Mouse (Mus musculus) lung, embryonic 14.5 days (tissue): Measurements from ENCODE around the gene Rad9b. TPM values are rescaled to one million over a fixed set of nuclear protein-coding genes. Genes with fewer than 3 reads are reported as not detected.
A peak's percentile ranks its signal among the peaks of the same experiment; 100 is the strongest.

Experiments
- ATAC-seq: fragments of 200-750 bp; cut with Nextera tagmentation; 2 replicates; pipeline ENCODE4 v1.8.0; 2017; ENCODE audit warnings: mild to moderate bottlenecking, moderate TSS enrichment, moderate library complexity; ENCODE audit not compliant: insufficient read depth
- DNase-seq: peaks from one replicate; pipeline ENCODE4 v3.0.0-alpha.2; 2015
- H3K27ac ChIP-seq: fragments of 300-500 bp; sonication (generic); 2 replicates; pipeline ENCODE4 v1.5.1; 2014; ENCODE audit warnings: low read depth, mild to moderate bottlenecking, moderate library complexity
- H3K27me3 ChIP-seq: fragments of 300-500 bp; sonication (generic); 2 replicates; pipeline ENCODE4 v1.6.1; 2014; ENCODE audit warnings: low read length, control low read depth; ENCODE audit not compliant: insufficient read depth
- H3K36me3 ChIP-seq: fragments of 300-500 bp; sonication (generic); 2 replicates; pipeline ENCODE4 v1.6.1; 2014; ENCODE audit warnings: control low read depth; ENCODE audit not compliant: insufficient read depth
- H3K4me1 ChIP-seq: fragments of 300-500 bp; sonication (generic); 2 replicates; pipeline ENCODE4 v1.6.1; 2014; ENCODE audit warnings: antibody characterized with exemption, control low read depth; ENCODE audit not compliant: insufficient read depth
- H3K4me2 ChIP-seq: fragments of 300-500 bp; sonication (generic); 2 replicates; pipeline ENCODE4 v1.6.1; 2014; ENCODE audit warnings: mild to moderate bottlenecking
- H3K4me3 ChIP-seq: fragments of 300-500 bp; sonication (generic); 2 replicates; pipeline ENCODE4 v1.5.1; 2014; ENCODE audit warnings: low read depth, low read length
- H3K9ac ChIP-seq: fragments of 300-500 bp; sonication (generic); 2 replicates; pipeline ENCODE4 v1.6.1; 2014
- H3K9me3 ChIP-seq: fragments of 300-500 bp; sonication (generic); 2 replicates; pipeline ENCODE4 v1.6.1; 2016; ENCODE audit warnings: low read depth, low read length, control low read depth
- CTCF ChIP-seq: IDR thresholded peaks from 2 replicates; pipeline ENCODE4 v1.5.1; 2016; ENCODE audit warnings: antibody characterized with exemption, low read depth
- WGBS: fragments of 180-500 bp; shearing (Covaris S2); extraction: QIAGEN DNeasy Blood & Tissue Kit; methylation state at CpG from one replicate; pipeline ENCODE4 v1.1.7; 2014; 5-methylcytosine and 5-hydroxymethylcytosine counted together
- polyA plus RNA-seq: library from polyadenylated mRNA; unstranded; fragments of >200 nt; fragmentation: Nextera tagmentation; extraction: Ambion mirVana; gene quantifications from 2 replicates; pipeline ENCODE4 v1.2.1, GENCODE M21; 2014

Gene Rad9b
- polyA plus RNA-seq, 1 experiment from 2014 or later = 5.3 TPM

- Histone ChIP-seq H3K4me1 (no peaks in the 10 kb centered on the region), H3K9ac (no peak overlapping the region), H3K4me2 (no peak overlapping the region), H3K27me3 (no peaks in the 10 kb centered on the region), H3K4me3 (no peak overlapping the region), H3K36me3 (no peaks in the 10 kb centered on the region), H3K9me3 (no peaks in the 10 kb centered on the region), H3K27ac (no peak overlapping the region)
- no peak for TF ChIP-seq CTCF
- 25% methylated on average over 5 of the region's 5 CpGs for WGBS
- ATAC-seq (no peak), DNase-seq (peak; percentile 46)
Observed at GRCm38 (mm10) chr5:122274785-122275184, 79.2 kb downstream of the Rad9b start.

Other genes with a start within 250 kb of the Rad9b start
- 0.33 TPM in 1 of 2 replicates, not detected in the other for gene Ccdc63, start 213.4 kb downstream of the Rad9b start, polyA plus RNA-seq
- 276 and 293 TPM in 2 replicates for gene Ppp1cc, start 196.0 kb downstream of the Rad9b start, polyA plus RNA-seq
- 6.1 and 8.2 TPM in 2 replicates for gene Hvcn1, start 147.4 kb downstream of the Rad9b start, polyA plus RNA-seq
- gene Tctn1, start 89.8 kb downstream of the Rad9b start, polyA plus RNA-seq = 5.7 and 6.9 TPM in 2 replicates
- gene Pptc7, start 69.9 kb downstream of the Rad9b start, polyA plus RNA-seq = 9.5 and 10.1 TPM in 2 replicates
- gene Vps29, start 136 bp upstream of the Rad9b start, polyA plus RNA-seq = 219 and 223 TPM in 2 replicates
- 72.1 and 75.5 TPM in 2 replicates for gene Gpn3, start 17.6 kb upstream of the Rad9b start, polyA plus RNA-seq
- gene Fam216a, start 18.1 kb upstream of the Rad9b start, polyA plus RNA-seq = 74.4 and 77.3 TPM in 2 replicates
- gene Arpc3, start 37.6 kb upstream of the Rad9b start, polyA plus RNA-seq = 45.7 and 48.7 TPM in 2 replicates
- gene Anapc7, start 67.5 kb upstream of the Rad9b start, polyA plus RNA-seq = 26.8 and 31.9 TPM in 2 replicates
- gene Atp2a2, start 148.0 kb upstream of the Rad9b start, polyA plus RNA-seq = 43.8 and 45.5 TPM in 2 replicates